22 mouse cellular contexts compared by ENCODE assay signal in the genomic region with DNA sequence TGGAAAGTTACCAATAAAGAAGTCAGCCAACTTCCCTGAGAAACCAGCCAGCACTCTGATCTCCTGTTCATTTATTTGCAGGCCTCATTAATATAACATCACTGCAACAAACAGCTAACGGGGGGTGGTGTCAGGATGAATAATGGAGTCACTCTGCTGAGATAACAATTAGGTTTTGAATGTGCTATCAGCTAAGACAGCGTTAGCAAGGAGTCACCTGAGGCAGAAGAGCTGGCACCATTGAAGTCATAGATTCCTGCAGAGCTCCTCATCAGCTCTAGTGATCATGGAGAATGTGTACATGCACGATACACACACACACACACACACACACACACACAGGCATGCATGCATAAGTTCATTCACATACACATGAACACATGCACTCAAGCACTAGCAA.
"Had no signal": no experiment of that assay in that cellular context is flagged by ENCODE, and none has a peak within 500 bp of the region (broad histone marks: within the 10 kb centered on the region; RNA-seq: fewer than 3 reads in every experiment).

No protein-coding gene starts in this region.

- H3K27ac ChIP-seq: heart, embryonic 10.5 days; hindbrain, embryonic 15.5 days; kidney, embryonic 15.5 days; kidney, postnatal 0 days; limb, embryonic 13.5 days; limb, embryonic 15.5 days; liver, embryonic 14.5 days had no signal

- DNase-seq: gastrocnemius, postnatal 14 days; gastrocnemius, postnatal 36 days; heart, adult 18-20 months; heart, postnatal 10 days; kidney, adult 11 months; kidney, adult 2 months; kidney, adult 9 months; kidney, postnatal 14 days; kidney, postnatal 36 days; layer of hippocampus, adult 9-11 months; layer of hippocampus, postnatal 36 days; left cerebral cortex, postnatal 4 days had no signal

- H3K4me2 ChIP-seq: heart, embryonic 12.5 days; hindbrain, embryonic 15.5 days; kidney, embryonic 15.5 days; limb, embryonic 13.5 days; limb, embryonic 15.5 days; liver, embryonic 11.5 days had no signal

- H3K9ac ChIP-seq: heart, embryonic 12.5 days; hindbrain, embryonic 15.5 days; kidney, embryonic 15.5 days; limb, embryonic 13.5 days; limb, embryonic 15.5 days; liver, embryonic 14.5 days had no signal

- H3K27me3 ChIP-seq: heart, embryonic 12.5 days; hindbrain, embryonic 15.5 days; kidney, embryonic 15.5 days; limb, embryonic 13.5 days; limb, embryonic 15.5 days had no signal

- H3K9me3 ChIP-seq: heart, embryonic 10.5 days; heart, embryonic 12.5 days; hindbrain, embryonic 15.5 days; kidney, embryonic 15.5 days; limb, embryonic 13.5 days; limb, embryonic 15.5 days had no signal

- ATAC-seq: intestine, embryonic 16.5 days had no signal

- H3K36me3 ChIP-seq: kidney, embryonic 15.5 days; limb, embryonic 13.5 days had no signal

- H3K4me1 ChIP-seq: heart, embryonic 10.5 days; heart, embryonic 12.5 days; hindbrain, embryonic 15.5 days; limb, embryonic 13.5 days; limb, embryonic 15.5 days had no signal

- H3K4me3 ChIP-seq: heart, embryonic 10.5 days; heart, embryonic 12.5 days; hindbrain, embryonic 15.5 days; kidney, embryonic 15.5 days; limb, embryonic 13.5 days; limb, embryonic 15.5 days had no signal
